Mouse (Mus musculus) megakaryocyte, adult 5-6 weeks (primary cell): ENCODE measurements at regions not wholly inside any gene's neighbourhood (a gene's known extent, or its start where the extent isn't known, plus 50 kb on each side); places are given as distances from the start of the nearest gene placed in this dataset.

Experiments
- ATAC-seq: 2 replicates; pipeline ENCODE4 v1.8.0; 2016; ENCODE audit warnings: mild to moderate bottlenecking, inconsistent platforms; ENCODE audit not compliant: poor library complexity, severe bottlenecking

DNA sequence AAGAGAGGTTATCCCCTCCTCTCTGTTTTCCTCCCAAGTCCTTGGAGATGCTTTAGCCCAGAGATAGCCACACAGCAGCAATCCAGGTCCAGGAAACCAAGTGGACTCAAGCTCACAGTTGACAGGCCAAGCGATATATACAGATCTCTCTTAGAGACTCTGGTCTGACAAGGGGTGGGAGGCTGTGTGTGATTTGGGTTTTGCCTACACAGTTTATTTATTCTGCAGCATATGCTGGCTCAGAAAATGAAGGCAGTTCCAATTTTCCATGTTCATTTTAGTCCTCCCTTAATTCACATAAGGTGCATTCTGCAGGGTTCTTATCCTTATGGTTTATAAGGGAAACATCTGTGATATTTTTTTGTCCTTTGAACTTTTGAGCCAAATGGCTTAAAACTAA lies 595.0 kb upstream of the Apob start:
- ATAC-seq: no peak

DNA sequence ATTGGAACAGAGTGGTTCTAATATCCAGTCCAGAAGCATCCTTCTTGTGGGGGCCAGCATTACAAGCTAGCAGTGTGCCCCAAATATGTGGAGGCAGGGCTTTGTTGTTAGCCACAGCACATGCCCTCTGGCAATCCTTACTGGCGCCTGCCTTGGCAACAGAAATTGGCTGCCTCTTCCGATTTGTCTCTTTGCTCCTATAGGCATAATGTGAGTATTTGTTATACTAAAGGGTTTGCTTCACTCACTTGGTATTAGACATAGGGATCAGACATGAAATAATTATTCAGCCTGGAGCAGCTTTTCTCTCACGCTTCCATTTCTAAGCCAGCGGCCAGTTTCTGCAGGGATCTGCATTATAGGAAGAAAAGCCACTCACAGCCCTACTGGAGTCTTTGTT lies 573.6 kb upstream of the Apob start:
- no peak for ATAC-seq

DNA sequence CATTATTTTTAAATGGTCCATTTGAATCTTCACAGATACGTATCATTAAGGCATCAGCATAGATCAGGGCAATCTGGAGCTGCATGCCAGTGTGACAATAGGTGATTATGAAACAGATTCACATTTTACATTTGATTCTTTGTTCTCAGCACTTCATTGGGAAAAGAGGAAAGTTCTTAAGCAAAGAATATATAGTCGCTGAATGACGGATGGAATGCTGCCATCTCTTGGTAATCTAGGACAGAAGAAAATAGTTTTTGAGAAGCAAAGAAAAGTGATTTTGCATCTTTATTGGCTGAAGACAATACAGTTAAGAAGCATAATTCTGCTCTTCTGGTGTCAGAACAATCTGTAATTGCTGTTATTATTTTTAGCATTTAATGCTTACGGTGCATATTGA lies 565.6 kb upstream of the Apob start:
- ATAC-seq: no peak

DNA sequence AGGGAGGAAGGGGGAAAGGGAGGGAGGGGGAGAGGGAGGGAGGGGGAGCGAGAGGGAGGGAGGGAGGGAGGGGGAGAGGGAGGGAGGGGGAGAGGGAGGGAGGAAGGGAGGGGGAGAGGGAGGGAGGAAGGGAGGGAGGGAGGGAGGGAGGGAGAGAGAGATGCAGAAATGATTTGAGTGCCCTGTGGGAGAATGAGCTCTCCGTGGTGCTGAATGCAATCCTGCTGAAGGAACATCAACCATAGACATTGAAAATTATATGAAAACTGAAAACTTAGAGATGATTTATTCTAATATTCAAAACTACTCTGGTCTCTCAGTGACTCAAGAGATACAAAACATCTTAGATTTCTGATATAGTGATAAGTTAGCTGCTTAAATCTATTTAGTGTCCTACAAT lies 557.2 kb upstream of the Apob start:
- ATAC-seq: no peak

DNA sequence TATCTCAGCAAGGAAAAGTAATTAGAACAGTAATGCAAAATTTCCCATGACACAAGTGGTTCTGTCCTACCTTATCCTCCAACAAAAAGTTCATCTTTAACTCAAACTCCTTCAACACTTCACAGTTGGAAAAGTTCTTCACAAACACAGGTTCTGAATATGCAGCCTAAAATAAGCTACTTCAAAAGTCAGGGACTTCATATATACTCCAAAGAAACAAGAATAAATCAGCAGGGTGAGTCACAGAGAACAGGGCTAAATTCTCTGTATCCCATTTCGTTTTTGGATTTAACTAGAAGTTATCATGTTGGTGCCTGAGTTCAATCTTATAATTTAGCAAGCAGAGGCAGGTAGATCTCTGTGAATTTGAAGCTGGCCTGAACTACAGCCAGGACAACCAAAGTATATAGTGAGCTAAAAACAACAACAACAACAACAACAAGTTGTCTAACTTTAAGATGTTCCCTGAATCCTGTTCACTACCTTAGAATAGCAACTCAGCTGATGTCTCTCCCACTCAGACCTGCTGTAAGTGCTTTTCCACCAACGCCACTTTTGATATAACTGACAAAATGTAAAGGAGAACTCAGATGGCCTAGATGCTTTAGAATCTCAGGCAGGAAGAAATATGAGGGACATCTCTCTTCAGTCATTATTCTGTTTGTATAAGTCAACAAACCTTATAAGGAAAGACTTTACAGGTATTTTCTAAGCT lies 555.5 kb upstream of the Apob start:
- ATAC-seq: no peak

DNA sequence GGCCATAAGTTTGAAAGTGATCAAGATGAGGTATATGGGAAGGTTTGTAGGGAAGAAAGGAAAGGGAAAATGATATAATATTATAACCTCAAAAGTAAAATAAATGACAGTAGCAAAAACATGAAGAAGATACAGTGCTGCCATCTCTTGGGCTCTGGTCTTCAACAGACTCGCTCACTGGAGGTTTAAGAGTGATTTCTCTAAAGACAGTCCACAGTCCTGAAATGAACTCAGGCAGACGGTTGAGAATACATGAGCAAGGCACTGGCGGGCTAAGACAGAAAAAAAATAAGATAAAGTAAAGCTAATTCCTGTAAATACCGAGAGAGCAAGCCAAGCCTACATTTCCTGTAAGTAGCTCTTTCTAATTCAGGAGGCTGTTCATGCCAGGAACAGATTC lies 546.5 kb upstream of the Apob start:
- ATAC-seq: no peak

DNA sequence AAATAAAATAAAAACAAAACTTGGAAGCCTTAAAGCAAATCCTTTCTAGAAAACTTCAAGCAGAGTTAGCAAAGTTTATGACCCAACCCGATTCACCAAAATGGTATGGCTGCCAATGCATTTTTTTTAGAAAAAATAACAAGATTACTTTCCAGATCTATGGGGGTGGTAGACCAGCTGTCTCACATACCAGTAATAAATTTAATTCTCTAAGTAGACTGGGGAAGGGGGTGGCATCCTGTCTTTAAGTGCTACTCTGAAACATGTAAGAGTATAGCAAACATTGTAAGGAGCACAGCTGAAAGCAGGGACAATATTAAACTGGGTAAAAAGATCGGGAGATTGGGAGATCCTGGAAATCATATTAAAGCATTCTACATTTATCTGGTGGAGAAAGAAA lies 532.2 kb upstream of the Apob start:
- ATAC-seq: no peak

DNA sequence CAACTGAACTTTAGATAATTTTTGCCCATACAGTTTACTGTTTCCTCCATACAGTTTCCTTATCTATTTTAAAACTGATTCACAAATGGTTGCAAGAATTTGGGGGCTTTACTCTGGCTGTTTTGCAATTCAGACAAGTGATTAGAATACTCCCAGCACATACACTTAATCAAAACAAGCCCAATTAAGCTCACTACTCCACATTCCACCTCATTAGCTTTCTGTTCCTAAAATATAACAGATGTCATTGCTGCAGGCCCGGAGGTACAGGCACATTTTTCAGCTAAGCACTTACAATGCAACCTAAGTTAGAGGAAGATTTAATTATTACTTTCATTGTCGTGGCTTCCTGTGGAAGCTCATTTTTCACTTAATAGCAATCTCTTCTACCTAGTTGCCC lies 526.9 kb upstream of the Apob start:
- no peak for ATAC-seq

DNA sequence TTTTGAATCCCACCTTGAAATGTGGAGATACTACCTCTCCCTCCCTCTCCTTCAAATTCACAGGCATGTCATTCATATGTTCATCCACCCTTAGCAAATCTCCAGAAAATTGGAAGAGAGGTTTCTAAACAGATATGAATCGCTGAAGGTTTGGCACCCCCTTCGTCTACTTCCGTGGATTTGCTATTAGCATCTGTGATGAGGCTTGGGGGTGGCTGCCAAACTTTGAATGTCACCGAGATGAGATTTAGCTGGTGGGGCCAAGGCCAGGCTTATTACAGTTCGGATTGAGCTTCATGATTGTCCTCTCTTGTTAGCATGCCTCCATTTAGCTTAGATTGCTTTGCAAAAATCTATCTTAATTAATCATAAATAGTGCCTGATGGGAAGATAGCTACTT lies 520.4 kb upstream of the Apob start:
- no peak for ATAC-seq

DNA sequence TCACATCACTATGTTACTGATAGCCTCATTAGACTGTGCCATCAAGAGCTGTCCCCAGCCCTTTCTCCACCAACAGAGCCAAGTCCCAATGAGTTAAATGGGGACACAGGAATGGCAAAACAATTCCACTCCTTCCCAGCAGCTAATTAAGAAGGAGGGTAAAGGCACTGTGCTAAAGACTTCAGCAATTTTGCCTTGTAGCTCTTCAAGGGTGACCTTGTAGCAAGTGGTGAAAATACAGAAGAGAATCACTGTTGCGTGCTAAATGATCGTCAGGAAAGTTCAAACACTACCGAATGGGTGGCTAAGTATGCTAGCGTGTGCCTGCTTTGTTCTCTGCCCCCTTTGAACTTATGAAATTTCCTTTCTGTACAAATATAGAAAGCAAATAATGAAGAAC lies 519.9 kb upstream of the Apob start:
- no peak for ATAC-seq

DNA sequence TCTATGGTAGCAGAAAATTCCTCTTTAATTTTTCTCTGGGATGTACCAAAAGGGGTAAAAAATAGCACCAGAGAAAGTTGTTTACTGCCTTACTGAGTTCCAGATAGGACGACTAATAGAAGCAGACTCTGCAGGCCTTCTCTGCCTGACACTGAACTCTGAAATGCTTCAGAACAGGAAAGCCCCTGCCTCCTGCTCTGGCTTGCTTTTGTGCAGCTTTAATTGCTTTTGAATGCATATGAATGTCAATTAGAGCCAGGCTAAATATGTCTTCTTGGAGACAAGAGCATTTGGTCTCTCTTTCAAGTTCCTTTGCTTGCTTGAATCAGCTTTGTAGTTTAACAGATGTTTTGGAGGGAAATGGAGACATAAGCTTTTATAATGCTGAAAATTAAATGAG lies 512.5 kb upstream of the Apob start:
- no peak for ATAC-seq

DNA sequence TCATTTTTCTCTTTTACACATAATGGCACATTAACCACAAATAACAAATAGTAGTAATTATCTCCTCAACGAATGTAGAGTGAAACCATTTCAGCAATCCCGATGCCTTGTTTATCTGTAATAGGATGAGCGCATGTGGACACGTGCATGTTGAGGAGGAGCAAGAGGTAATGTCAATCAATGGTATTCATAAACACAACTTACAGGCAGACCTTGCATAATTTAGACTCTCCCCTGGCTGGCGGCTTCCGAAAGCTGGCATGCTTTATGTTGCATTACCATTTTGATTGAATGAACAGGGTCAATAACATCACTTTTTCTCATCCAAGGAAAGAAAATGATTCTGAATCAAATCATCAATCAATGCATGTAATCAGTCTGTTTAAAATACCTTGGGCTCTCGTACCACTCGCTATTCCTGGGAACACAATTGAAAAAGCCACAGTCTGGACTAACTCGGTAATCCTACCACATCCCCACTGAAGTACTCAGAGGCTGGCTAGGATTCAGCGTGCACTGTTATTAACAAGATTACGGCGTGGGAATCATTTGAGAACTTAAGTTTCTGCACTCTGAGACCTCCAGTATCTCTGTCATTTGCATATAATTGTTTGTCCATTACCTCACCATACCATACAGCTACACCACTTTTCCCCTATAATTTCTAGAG lies 464.7 kb upstream of the Apob start:
- no peak for ATAC-seq

DNA sequence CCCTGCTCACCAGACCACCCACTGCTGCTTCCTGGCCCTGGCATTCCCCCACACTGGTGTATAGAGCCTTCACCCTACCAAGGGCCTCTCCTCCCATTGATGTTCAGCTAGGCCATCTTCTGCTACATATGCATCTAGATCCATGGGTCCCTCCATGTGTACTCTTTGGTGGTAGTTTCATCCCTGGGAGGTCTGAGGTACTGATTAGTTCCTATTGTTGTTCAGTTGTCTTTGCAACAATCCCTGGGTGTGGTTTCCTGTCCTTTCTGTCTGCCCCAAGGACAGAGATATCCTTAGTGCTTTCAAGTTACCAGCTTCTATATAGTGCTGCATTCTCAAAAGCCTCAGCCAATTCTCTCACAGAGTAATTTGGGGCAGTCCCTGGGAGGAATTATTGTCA lies 440.1 kb upstream of the Apob start:
- no peak for ATAC-seq

DNA sequence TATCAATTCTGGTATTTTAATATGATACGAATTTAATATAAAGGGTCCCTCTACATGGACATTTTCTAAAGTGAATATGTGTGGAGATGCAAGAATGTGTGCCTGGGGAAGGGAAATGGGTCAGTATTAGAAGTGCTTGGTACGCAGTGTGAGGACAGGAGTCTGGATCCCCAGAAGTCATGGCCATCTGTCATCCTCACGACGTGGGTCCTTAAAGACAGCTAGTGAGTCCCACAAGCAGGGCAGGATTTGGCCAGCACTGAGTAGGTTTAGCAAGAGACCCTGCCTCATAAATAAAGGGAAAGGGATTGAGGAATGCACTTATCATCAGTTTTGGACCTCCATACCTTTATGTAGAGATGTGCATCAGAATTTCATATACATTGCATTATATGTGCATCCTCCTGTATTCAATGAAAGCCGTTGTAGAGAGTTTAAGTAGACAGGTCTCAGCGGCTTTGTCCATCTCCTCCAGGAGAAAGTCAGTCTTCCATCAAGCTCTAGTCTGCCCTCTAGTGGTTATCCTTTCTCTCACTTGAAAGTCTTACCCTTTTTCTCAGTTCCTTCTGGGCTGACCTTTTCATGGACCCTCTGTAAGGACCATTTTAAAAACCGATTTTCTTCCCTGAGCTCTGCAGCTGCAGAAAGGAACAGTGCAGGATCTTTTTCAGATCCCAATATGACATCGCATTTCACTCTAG lies 434.0 kb upstream of the Apob start:
- no peak for ATAC-seq

DNA sequence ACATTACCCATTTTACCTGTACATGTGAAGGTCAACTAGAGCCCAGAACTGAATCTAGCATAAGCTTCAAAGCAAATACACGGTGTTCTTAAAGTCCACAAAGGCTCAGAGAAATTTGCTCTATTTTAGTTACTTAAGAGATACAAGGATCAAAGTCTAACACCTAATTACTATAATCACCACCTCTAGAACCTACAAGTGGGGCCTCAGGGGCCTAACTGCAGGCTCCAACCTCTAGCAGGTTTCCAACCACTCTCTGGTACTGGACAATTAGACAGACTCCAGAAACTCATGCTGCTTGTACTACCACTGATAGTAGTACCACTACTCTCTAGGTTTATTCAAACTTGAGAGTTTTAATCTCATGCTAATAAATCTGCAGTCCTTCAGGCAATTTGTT lies 428.7 kb upstream of the Apob start:
- ATAC-seq: no peak

DNA sequence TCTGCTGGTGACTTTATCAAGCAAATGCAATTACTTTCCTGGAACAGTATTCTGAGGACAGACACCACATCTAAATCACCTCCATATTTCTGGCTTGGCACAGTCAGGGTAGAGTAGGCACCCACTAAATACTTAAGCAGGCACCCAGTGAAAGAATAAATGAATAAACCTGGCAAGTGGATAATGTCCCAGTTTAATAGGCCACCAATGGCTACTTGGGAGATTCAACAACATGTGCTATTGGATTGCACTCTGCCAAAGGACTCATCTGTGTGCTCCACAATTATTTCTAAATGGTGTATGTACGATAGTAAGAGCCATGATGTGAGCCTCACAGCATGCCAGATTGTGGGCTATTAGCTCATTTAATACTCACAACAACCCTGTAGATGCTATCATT lies 417.2 kb upstream of the Apob start:
- ATAC-seq: no peak

DNA sequence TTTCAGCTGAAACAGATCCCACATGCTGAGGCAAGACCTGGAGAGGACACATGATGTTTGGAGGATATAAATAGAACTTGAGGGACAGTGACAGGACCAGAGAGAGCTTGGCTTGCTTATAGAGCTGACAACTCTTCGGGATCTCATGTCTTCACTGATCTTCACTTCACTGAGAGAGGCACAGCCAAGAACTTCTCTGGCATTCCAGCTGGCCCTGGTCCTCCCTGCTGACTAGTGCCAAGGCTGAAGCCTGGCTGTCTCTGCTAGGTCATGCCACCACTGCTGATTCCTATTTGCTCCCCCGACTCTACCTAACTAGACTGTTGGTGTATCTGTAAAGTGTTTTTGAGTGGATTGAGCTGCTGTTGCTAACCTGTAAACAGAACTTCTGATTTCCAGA lies 401.4 kb upstream of the Apob start:
- ATAC-seq: no peak

DNA sequence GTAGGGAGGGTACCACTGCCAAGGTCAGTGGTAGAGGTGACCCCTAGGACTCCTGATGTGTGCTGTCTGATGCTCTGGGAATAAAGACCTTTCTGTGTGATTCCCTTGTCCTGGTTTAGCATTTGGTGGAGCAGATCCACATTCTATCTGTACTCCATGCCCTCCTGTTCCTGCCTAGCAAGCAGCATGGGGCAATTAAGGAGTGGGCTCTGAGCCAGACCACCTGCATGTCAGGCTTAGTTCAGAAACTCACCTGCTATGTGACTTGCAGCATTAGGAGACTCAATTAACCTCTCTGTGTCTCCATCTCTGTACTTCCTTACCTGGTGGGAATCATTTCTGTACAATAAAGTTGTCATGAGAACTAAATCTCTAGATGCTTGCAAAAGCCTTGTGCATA lies 389.9 kb upstream of the Apob start:
- no peak for ATAC-seq

DNA sequence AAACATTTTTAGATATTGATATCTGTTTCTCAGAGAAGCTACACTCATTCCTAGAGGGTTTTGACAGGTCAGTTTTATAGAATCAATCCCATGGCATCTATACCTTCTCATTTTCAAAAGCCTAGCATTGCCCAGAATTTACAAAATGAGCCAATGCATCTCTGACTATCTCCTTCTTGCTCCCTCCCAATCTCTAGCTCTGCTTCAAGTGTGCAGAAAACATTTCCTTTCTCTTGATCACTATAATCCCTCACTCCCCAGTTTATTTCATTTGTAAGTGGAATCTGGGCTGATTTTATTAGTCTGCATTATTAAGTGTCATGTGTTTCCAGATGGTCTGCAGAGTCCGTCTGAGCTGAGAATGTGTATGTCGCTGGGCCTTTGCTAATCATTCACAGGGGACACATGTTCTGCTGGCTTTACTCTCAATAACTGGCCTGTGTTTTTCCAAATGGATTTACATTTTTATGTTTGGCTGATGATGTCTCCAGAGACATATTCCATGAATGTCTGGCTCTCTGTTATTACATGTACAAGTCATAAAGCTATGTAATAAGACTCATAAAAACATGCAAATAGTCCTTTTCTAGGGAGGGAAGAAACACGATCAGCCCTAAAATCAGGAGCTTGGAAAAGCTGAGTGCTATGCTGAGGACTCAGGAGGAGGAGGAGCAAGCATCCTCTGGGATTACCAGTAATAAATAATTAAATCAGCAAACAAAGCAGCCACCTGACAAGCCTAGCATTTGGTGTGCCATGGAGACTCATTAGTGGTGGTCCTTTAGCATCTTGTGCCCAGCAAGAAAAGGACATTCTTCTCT lies 366.0 kb upstream of the Apob start:
- no peak for ATAC-seq

DNA sequence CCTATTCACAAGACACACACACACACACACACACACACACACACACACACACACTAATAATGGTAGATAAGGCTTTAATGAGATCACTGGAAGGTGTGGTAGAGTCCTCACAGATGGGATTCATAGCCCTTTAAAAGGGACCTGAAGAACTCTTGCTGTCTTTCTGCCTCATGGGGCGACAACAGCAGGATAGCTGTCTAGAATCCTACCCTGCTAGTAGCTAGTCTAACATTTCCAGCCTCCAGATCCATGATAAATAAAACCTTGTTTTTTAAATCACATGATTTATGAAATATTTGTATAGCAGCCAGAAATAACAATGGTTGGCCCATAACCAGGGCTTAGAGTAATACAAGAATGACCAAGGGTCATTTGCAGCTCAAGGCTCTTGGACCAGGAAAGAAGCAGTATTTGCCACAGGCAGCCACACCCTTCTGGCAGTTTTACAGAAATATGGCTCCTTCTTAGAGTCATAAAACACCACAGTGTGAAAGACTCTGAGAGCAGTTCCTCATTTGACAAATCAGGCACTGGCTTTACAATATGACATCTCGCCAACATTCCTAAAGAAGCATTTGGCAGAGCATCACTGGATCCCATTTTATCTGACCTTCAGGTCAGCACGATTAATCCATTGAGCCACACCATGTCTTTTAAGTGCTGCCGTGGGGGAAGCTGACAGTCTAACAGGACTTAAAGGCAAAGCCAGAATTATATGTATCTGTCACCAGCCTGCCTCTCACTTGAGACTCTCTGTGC lies 340.9 kb upstream of the Apob start:
- ATAC-seq: no peak

DNA sequence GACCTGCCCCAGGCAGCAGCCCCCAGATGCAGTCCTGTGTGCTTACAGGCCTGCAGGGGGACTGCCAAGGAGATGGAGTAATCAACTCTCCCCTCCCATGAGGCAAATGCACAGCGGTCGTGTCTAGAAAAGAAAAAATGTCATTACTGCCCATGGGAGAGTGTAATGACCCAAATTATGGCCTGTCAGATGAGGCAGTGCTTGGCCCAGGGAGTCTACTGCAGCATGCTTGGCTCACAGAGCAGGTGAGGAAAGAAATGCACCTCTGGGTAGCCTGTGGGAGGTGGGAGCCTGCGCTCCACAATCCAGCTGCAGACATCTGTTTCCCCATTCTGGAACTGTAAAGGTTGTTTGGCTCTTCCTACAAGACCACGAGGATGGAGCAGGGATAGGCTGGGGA lies 339.8 kb upstream of the Apob start:
- ATAC-seq: no peak
